Mouse (Mus musculus) ES-Bruce4 (cell line): ENCODE data around the gene Ece2.

Experiments used
- CTCF ChIP-seq: IDR thresholded peaks from one replicate; pipeline ENCODE4 v1.8.1; 2011; ENCODE audit warnings: low read depth, low read length
- POLR2A ChIP-seq: IDR thresholded peaks from one replicate; pipeline ENCODE4 v1.8.1; 2011; ENCODE audit warnings: low read length; ENCODE audit not compliant: insufficient read depth

- no peak for TF ChIP-seq CTCF
- TF ChIP-seq POLR2A = no peak
Measured at GRCm38 (mm10) chr16:20628871-20629391, 697 bp upstream of the Ece2 start.
